Mouse (Mus musculus) mouse embryonic stem cell (cell line): ENCODE measurements around the gene Osbp2.

Source experiments
- in situ Hi-C, 2 experiments: fragments of 300-500 bp; cut with MboI; formaldehyde crosslinking; loops; 1 replicate in 1 of 2; 3 replicates in 1 of 2; pipeline ENCODE4 v1.14.3; 2019 to 2020; ENCODE audit warnings: low sequenced_read_pairs in 2 of 2, low pct_unique_long_range_greater_than_20kb in 1 of 2, mixed read lengths in 1 of 2; ENCODE audit not compliant: unreplicated experiment in 1 of 2

The Osbp2 gene

GRCm38 (mm10) chr11:3733933-3734636 is 129.6 kb downstream of the Osbp2 start:
- in situ Hi-C loops = no loop called here

GRCm38 (mm10) chr11:3731469-3731868 is 132.2 kb downstream of the Osbp2 start:
- in situ Hi-C loops = no loop called here

GRCm38 (mm10) chr11:3727438-3728105 is 136.1 kb downstream of the Osbp2 start:
- in situ Hi-C loops = no loop called here

- in situ Hi-C loops = no loop called here
Observed at GRCm38 (mm10) chr11:3725331-3726054, 138.2 kb downstream of the Osbp2 start.

- in situ Hi-C loops = no loop called here
Observed at GRCm38 (mm10) chr11:3724726-3725125, 139.0 kb downstream of the Osbp2 start.

GRCm38 (mm10) chr11:3723910-3724309 is 139.8 kb downstream of the Osbp2 start:
- in situ Hi-C loops = no loop called here

GRCm38 (mm10) chr11:3722861-3723260 is 140.8 kb downstream of the Osbp2 start:
- in situ Hi-C loops = no loop called here

- in situ Hi-C loops = no loop called here
Observed at GRCm38 (mm10) chr11:3722036-3722435, 141.7 kb downstream of the Osbp2 start.

- in situ Hi-C loops = no loop called here
Observed at GRCm38 (mm10) chr11:3716662-3717061, 147.0 kb downstream of the Osbp2 start.

GRCm38 (mm10) chr11:3714486-3714885 is 149.2 kb downstream of the Osbp2 start:
- in situ Hi-C loops = no loop called here

- in situ Hi-C loops = no loop called here
Observed at GRCm38 (mm10) chr11:3710203-3710602, 153.5 kb downstream of the Osbp2 start.

GRCm38 (mm10) chr11:3707057-3707456 is 156.6 kb downstream of the Osbp2 start:
- in situ Hi-C loops = no loop called here

- in situ Hi-C loops = no loop called here
Observed at GRCm38 (mm10) chr11:3704404-3704803, 159.3 kb downstream of the Osbp2 start.

GRCm38 (mm10) chr11:3703089-3703992 is 160.4 kb downstream of the Osbp2 start:
- in situ Hi-C loops = no loop called here

GRCm38 (mm10) chr11:3697441-3697840 is 166.3 kb downstream of the Osbp2 start:
- in situ Hi-C loops = loop anchor here in 1 of 2 experiments (5.0 kb wide), 1 partner anchor 95 kb away; no protein-coding TSS in a partner anchor

GRCm38 (mm10) chr11:3696086-3696616 is 167.6 kb downstream of the Osbp2 start:
- in situ Hi-C loops = loop anchor here in 1 of 2 experiments (5.0 kb wide), 1 partner anchor 96 kb away; no protein-coding TSS in a partner anchor

GRCm38 (mm10) chr11:3691746-3692145 is 172.0 kb downstream of the Osbp2 start:
- in situ Hi-C loops = no loop called here

- in situ Hi-C loops = no loop called here
Observed at GRCm38 (mm10) chr11:3686885-3687284, 176.8 kb downstream of the Osbp2 start.
